In the genomic region with DNA sequence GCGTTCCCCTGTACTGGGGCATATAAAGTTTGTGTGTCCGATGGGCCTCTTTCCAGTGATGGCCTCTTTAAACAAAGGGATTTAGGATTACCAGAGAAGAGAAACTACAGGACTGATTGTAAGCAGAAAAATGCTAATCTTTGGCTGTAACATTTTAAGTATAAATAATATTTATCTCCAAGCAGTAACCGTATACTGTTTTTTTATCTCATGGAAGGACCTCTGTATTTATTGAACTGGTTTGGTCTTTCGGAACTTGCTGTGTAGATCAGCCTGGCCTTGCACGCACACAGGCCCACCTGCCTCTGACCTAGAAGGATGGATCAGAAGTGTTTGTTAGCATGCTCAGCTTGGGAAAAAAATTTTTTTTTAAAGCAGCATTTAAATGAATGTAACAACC, we compare ENCODE assay signal across 22 mouse cellular contexts.
DNase-seq lines count a peak whose midpoint lies in the region; ATAC-seq and TF ChIP-seq lines count a peak whose summit lies in the region.
"Had no signal": no experiment of that assay in that cellular context is flagged by ENCODE, and none has a peak within 500 bp of the region (broad histone marks: within the 10 kb centered on the region; RNA-seq: fewer than 3 reads in every experiment).

No protein-coding gene starts in this region.

- peaks cover 73% of the 10 kb centered on the region for H3K4me1 ChIP-seq in megakaryocyte, embryonic 14.5 days
- peaks cover 6% of the 10 kb centered on the region for H3K4me1 ChIP-seq in liver, embryonic 11.5 days (replicated peaks; ENCODE audit: control insufficient read depth, insufficient read depth, low read length)
- H3K4me1 ChIP-seq: embryonic facial prominence, embryonic 12.5 days; heart, embryonic 15.5 days; limb, embryonic 15.5 days; midbrain, embryonic 10.5 days had no signal

- H3K4me3 ChIP-seq in gastrocnemius, adult 2 months: no peak overlapping the region
- H3K4me3 ChIP-seq in megakaryocyte, embryonic 14.5 days (replicated peaks): peak overlapping the region; percentile 42
- H3K4me3 ChIP-seq in liver, embryonic 11.5 days (ENCODE audit: low read depth, low read length): no peak overlapping the region
- no peak overlapping the region for H3K4me3 ChIP-seq in macrophage (ENCODE audit: inconsistent target)
- H3K4me3 ChIP-seq: embryonic facial prominence, embryonic 12.5 days; heart, embryonic 15.5 days; layer of hippocampus, adult 2 months; limb, embryonic 15.5 days; midbrain, embryonic 10.5 days had no signal

- intact Hi-C loops in gastrocnemius, adult 2 months (cut with DNase I): no loop called here
- intact Hi-C loops in gastrocnemius, postnatal 36 days (cut with DNase I): no loop called here

- H3K79me2 ChIP-seq in macrophage (ENCODE audit: inconsistent target): peaks cover 36% of the 10 kb centered on the region; the same call in 1 of the 2 replicates

- H3K9me3 ChIP-seq in megakaryocyte, embryonic 14.5 days: no peaks in the 10 kb centered on the region
- no peaks in the 10 kb centered on the region for H3K9me3 ChIP-seq in liver, embryonic 11.5 days (ENCODE audit: control insufficient read depth, low read length)
- H3K9me3 ChIP-seq: embryonic facial prominence, embryonic 12.5 days; G1E; heart, embryonic 15.5 days; limb, embryonic 15.5 days; midbrain, embryonic 10.5 days had no signal

- peaks cover 11% of the 10 kb centered on the region for H3K36me3 ChIP-seq in megakaryocyte, embryonic 14.5 days (replicated peaks; ENCODE audit: low read length)
- peaks cover 2% of the 10 kb centered on the region; the same call in 1 of the 2 replicates for H3K36me3 ChIP-seq in liver, embryonic 11.5 days (ENCODE audit: control insufficient read depth, insufficient read depth, low read length)
- no peaks in the 10 kb centered on the region for H3K36me3 ChIP-seq in macrophage (ENCODE audit: inconsistent target)
- H3K36me3 ChIP-seq: embryonic facial prominence, embryonic 12.5 days; heart, embryonic 15.5 days had no signal

- TF ChIP-seq CTCF in gastrocnemius, adult 2 months (IDR thresholded peaks at IDR 0.05): no peak

- 67% methylated on average over 5 of the region's 5 CpGs for WGBS in liver, embryonic 11.5 days
- WGBS in macrophage (ENCODE audit: missing documents): 64% methylated on average over 5 of the region's 5 CpGs

- H3K27me3 ChIP-seq in megakaryocyte, embryonic 14.5 days (replicated peaks): no peaks in the 10 kb centered on the region
- H3K27me3 ChIP-seq in liver, embryonic 11.5 days (replicated peaks; ENCODE audit: control insufficient read depth, insufficient read depth, low read length): no peaks in the 10 kb centered on the region
- H3K27me3 ChIP-seq: embryonic facial prominence, embryonic 12.5 days; heart, embryonic 15.5 days; limb, embryonic 15.5 days had no signal

- H3K4me2 ChIP-seq in liver, embryonic 11.5 days: peak overlapping the region; percentile 28; the same call in 1 of the 2 replicates
- H3K4me2 ChIP-seq: embryonic facial prominence, embryonic 12.5 days; heart, embryonic 15.5 days; limb, embryonic 15.5 days had no signal

- no peak for DNase-seq in gastrocnemius, adult 2 months
- DNase-seq in gastrocnemius, postnatal 4 days (ENCODE audit: low spot score in 2 of 2): no peak
- DNase-seq in liver, embryonic 11.5 days (ENCODE audit: low spot score): no peak
- no peak for DNase-seq in gastrocnemius, postnatal 36 days
- DNase-seq: cerebellum, postnatal 10 days; forebrain, postnatal 0 days; kidney, adult 18-20 months; kidney, postnatal 10 days; layer of hippocampus, postnatal 36 days; right cerebral cortex, postnatal 4 days; thymus, adult 18-20 months had no signal

- no peak for ATAC-seq in megakaryocyte, adult 5-6 weeks (ENCODE audit: poor library complexity, severe bottlenecking)
- ATAC-seq in liver, embryonic 11.5 days (replicated peaks; ENCODE audit: low FRiP score): no peak
- no peak for ATAC-seq in erythroblast, adult 5-6 weeks (replicated peaks; ENCODE audit: low FRiP score, poor library complexity, severe bottlenecking)
- ATAC-seq: forebrain, postnatal 0 days; hindbrain, embryonic 16.5 days had no signal

- H3K9ac ChIP-seq in liver, embryonic 11.5 days (ENCODE audit: low read depth, low read length): peak overlapping the region; percentile 31; the same call in 1 of the 2 replicates
- H3K9ac ChIP-seq: embryonic facial prominence, embryonic 12.5 days; forebrain, postnatal 0 days; heart, embryonic 15.5 days; limb, embryonic 15.5 days had no signal

- H3K27ac ChIP-seq in gastrocnemius, adult 2 months: peak overlapping the region; percentile 68; the same call in 1 of the 2 replicates
- peak overlapping the region; percentile 82; the same call in 1 of the 2 replicates for H3K27ac ChIP-seq in liver, embryonic 11.5 days (ENCODE audit: low read depth, low read length)
- peak overlapping the region; percentile 85 for H3K27ac ChIP-seq in macrophage
- H3K27ac ChIP-seq: embryonic facial prominence, embryonic 12.5 days; heart, embryonic 15.5 days; limb, embryonic 15.5 days; midbrain, embryonic 10.5 days had no signal
